In the genomic region with DNA sequence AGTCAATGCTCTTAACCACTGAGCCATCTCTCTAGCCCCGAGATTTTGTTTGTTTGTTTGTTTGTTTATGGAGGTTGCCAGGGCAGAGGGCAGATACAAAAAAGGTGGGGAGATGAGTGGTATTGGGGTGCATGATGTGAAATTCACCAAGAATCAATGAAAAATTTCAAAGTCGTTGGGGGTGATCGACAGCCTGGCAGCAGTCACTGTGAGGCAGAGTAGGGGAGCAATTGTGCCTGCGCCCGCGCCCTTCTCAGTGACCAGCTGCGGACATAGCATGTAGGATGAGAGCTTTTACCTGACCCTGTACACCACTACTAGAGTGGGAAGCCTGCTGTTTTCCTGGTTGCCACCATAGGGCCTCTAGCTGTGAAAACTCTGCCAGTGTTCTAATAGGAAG, we compare ENCODE assay signal across 12 mouse cellular contexts.
"Had no signal": no experiment of that assay in that cellular context is flagged by ENCODE, and none has a peak within 500 bp of the region (broad histone marks: within the 10 kb centered on the region; RNA-seq: fewer than 3 reads in every experiment).

No protein-coding gene starts in this region.

- DNase-seq: left cerebral cortex, postnatal 4 days; liver; liver, embryonic 13.5 days; liver, postnatal 0 days; lung, adult 18-20 months; lung, adult 2 months; lung, embryonic 14.5 days; lung, postnatal 10 days; lung, postnatal 14 days; lung, postnatal 36 days; lung, postnatal 4 days; midbrain, embryonic 14.5 days had no signal
